Mouse (Mus musculus): ENCODE data around the gene Ddb2.
"Not testable (repeated sequence)": the region's sequence is repeated elsewhere in the genome, so short reads cannot be mapped to it uniquely, and the experiment has no call there.

DNA sequence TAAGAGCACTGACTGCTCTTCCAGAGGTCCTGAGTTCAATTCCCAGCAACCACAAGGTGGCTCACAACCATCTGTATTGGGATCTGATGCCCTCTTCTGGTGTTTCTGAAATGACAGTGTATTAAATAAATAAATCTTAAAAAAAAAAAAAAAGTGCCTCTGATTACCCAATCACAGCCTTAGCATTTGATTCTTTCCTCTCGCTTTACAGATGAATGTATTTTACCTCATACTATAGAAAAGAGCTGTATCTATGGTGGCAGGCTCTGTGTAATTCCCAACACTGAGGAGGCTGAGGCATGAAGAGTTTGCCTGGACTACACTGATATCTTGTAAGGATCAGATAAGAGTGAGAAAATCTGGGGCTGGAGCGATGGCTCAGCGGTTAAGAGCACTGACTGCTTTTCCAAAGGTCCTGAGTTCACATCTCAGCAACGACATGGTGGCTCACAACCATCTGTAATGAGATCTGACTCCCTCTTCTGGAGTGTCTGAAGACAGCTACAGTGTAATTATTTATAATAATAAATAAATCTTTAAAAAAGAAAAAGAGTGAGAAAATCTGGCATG is 814 bp upstream of the Ddb2 start:
- not testable (repeated sequence) for TF ChIP-seq CTCF (IDR thresholded peaks at IDR 0.05; ENCODE audit: control insufficient read depth, insufficient read depth, insufficient read length); MYOD1 (IDR thresholded peaks at IDR 0.05; ENCODE audit: control insufficient read depth, insufficient read length, low read depth); USF1 (IDR thresholded peaks at IDR 0.05; ENCODE audit: low read depth); MYOG (IDR thresholded peaks at IDR 0.05; ENCODE audit: control insufficient read depth, extremely low read depth, insufficient read length); MAX (IDR thresholded peaks at IDR 0.05); FOSL1 (IDR thresholded peaks at IDR 0.05; ENCODE audit: insufficient read depth, low read length, poor library complexity, severe bottlenecking)
- TF ChIP-seq CEBPB (IDR thresholded peaks at IDR 0.05; ENCODE audit: low read depth), result peak; percentile 84

Measured in C2C12 (cell line).